Mouse (Mus musculus) embryonic facial prominence, embryonic 15.5 days (tissue): ENCODE measurements around the gene Parp3. TPM values are rescaled to one million over a fixed set of nuclear protein-coding genes. Genes with fewer than 3 reads are reported as not detected.
A peak's percentile ranks its signal among the peaks of the same experiment; 100 is the strongest.

Experiments
- ATAC-seq: fragments of 200-750 bp; cut with Nextera tagmentation; 2 replicates; pipeline ENCODE4 v1.8.0; 2017; ENCODE audit warnings: low read depth, moderate TSS enrichment; ENCODE audit not compliant: insufficient number of reproducible peaks, low FRiP score, low TSS enrichment
- H3K27ac ChIP-seq: fragments of 300-500 bp; sonication (generic); replicated peaks from 2 replicates; pipeline ENCODE4 v1.5.1; 2015; ENCODE audit warnings: mild to moderate bottlenecking, inconsistent platforms
- H3K27me3 ChIP-seq: fragments of 300-500 bp; sonication (generic); 2 replicates; pipeline ENCODE4 v1.6.1; 2015; ENCODE audit warnings: inconsistent platforms
- H3K36me3 ChIP-seq: fragments of 300-500 bp; sonication (generic); 2 replicates; pipeline ENCODE4 v1.6.1; 2015; ENCODE audit warnings: mild to moderate bottlenecking, inconsistent platforms
- H3K4me1 ChIP-seq: fragments of 300-500 bp; sonication (generic); 2 replicates; pipeline ENCODE4 v1.6.1; 2015; ENCODE audit warnings: inconsistent platforms
- H3K4me2 ChIP-seq: fragments of 300-500 bp; sonication (generic); replicated peaks from 2 replicates; pipeline ENCODE4 v1.6.1; 2015; ENCODE audit warnings: mild to moderate bottlenecking, inconsistent platforms
- H3K4me3 ChIP-seq: fragments of 300-500 bp; sonication (generic); replicated peaks from 2 replicates; pipeline ENCODE4 v1.5.1; 2015; ENCODE audit warnings: mild to moderate bottlenecking, inconsistent platforms
- H3K9ac ChIP-seq: fragments of 300-500 bp; sonication (generic); 2 replicates; pipeline ENCODE4 v1.6.1; 2015; ENCODE audit warnings: inconsistent platforms
- H3K9me3 ChIP-seq: fragments of 300-500 bp; sonication (generic); replicated peaks from 2 replicates; pipeline ENCODE4 v1.6.1; 2016; ENCODE audit warnings: inconsistent platforms
- WGBS: fragments of 180-500 bp; shearing (Covaris S2); methylation state at CpG from one replicate; pipeline ENCODE4 v1.1.7; 2015; 5-methylcytosine and 5-hydroxymethylcytosine counted together
- polyA plus RNA-seq: library from polyadenylated mRNA; unstranded; fragments of >200 nt; fragmentation: Nextera tagmentation; extraction: Ambion mirVana; gene quantifications from 2 replicates; pipeline ENCODE4 v1.2.1, GENCODE M21; 2015

Gene Parp3
- polyA plus RNA-seq, 1 experiment from 2014 or later = 6.8 TPM

DNA sequence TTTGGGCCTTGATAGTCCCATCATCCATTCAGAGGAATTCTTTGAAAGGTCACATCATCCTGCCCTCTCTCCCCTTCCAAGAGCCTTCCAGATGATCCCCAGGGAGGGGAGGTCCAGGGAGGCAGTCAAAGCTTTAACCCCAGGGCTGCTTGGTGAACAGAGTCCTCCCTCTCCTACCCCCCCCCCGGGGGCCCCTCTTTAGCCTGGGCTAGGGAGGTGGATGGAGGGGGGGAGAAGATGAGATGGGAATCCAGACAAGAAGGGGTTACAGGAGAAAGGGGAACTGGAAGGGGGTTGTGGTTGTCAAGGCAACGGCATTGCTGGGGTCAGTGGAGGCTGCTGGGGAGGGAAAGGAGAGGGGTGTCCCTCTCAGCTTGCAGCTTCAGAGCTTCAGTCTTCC, 56.1 kb downstream of the Parp3 start:
- Histone ChIP-seq H3K9ac (no peak overlapping the region), H3K4me2 (no peak overlapping the region), H3K27ac (peak overlapping the region; percentile 8; the same call in 1 of the 2 replicates), H3K4me3 (no peak overlapping the region), H3K9me3 (no peaks in the 10 kb centered on the region), H3K36me3 (no peaks in the 10 kb centered on the region), H3K4me1 (peaks cover 51% of the 10 kb centered on the region), H3K27me3 (no peaks in the 10 kb centered on the region)
- WGBS = 0% methylated on average over 2 of the region's 2 CpGs
- no peak for ATAC-seq

Other genes with a start within 250 kb of the Parp3 start
- gene Alas1, start 228.3 kb downstream of the Parp3 start, polyA plus RNA-seq = 107 and 109 TPM in 2 replicates
- 22.4 and 32.8 TPM in 2 replicates for gene Poc1a, start 195.9 kb downstream of the Parp3 start, polyA plus RNA-seq
- gene Dusp7, start 108.3 kb downstream of the Parp3 start, polyA plus RNA-seq = 42.3 and 44.2 TPM in 2 replicates
- gene Rpl29, start 47.5 kb downstream of the Parp3 start, polyA plus RNA-seq = 943 and 957 TPM in 2 replicates
- gene Acy1, start 38.6 kb downstream of the Parp3 start, polyA plus RNA-seq = 40.6 and 43.7 TPM in 2 replicates
- gene Abhd14b, start 29.5 kb downstream of the Parp3 start, polyA plus RNA-seq = 34.7 and 44.1 TPM in 2 replicates
- 75.6 and 87.0 TPM in 2 replicates for gene Abhd14a, start 29.3 kb downstream of the Parp3 start, polyA plus RNA-seq
- 115 and 117 TPM in 2 replicates for gene Pcbp4, start 23.7 kb downstream of the Parp3 start, polyA plus RNA-seq
- gene Gpr62, start 11.0 kb downstream of the Parp3 start, polyA plus RNA-seq = 0.57 and 0.64 TPM in 2 replicates
- gene Rrp9, start 986 bp downstream of the Parp3 start, polyA plus RNA-seq = 44.2 and 44.9 TPM in 2 replicates
- not detected in 2 replicates for gene Iqcf1, start 23.0 kb upstream of the Parp3 start, polyA plus RNA-seq
- not detected in 2 replicates for gene Iqcf5, start 37.6 kb upstream of the Parp3 start, polyA plus RNA-seq
- gene Iqcf3, start 84.7 kb upstream of the Parp3 start, polyA plus RNA-seq = not detected in 2 replicates
- not detected in 2 replicates for gene Iqcf4, start 94.0 kb upstream of the Parp3 start, polyA plus RNA-seq
- not detected in 2 replicates for gene Iqcf6, start 149.6 kb upstream of the Parp3 start, polyA plus RNA-seq
- gene Grm2, start 179.1 kb upstream of the Parp3 start, polyA plus RNA-seq = 0.14 TPM in 1 of 2 replicates, not detected in the other
- gene Tex264, start 209.0 kb upstream of the Parp3 start, polyA plus RNA-seq = 77.7 and 86.7 TPM in 2 replicates